ENCODE assay signal across 8 mouse cellular contexts in genomic region chr13:55692535-55693242, GRCm38 (mm10). TPM values are rescaled to one million over a fixed set of nuclear protein-coding genes. Genes with fewer than 3 reads are reported as not detected.
A peak's percentile ranks its signal among the peaks of the same experiment; 100 is the strongest.
DNase-seq lines count a peak whose midpoint lies in the region; ATAC-seq and TF ChIP-seq lines count a peak whose summit lies in the region.

Gene B230219D22Rik (plus strand): TSS chr13:55693124.

- H3K4me2 ChIP-seq in forebrain, embryonic 13.5 days, result peak within 1 kb of the TSS; percentile 78
- H3K4me2 ChIP-seq in liver, postnatal 0 days (ENCODE audit: low read depth, low read length), result peak within 1 kb of the TSS; percentile 81
- peak within 1 kb of the TSS; percentile 62 for H3K4me2 ChIP-seq in neural tube, embryonic 14.5 days (ENCODE audit: low read depth, low read length)

- no peaks in the 10 kb centered on the region for H3K9me3 ChIP-seq in E14TG2a.4 (ENCODE audit: low read length)
- no peaks in the 10 kb centered on the region for H3K9me3 ChIP-seq in forebrain, embryonic 13.5 days (replicated peaks)
- H3K9me3 ChIP-seq in liver, postnatal 0 days (ENCODE audit: low read length), result no peaks in the 10 kb centered on the region
- no peaks in the 10 kb centered on the region for H3K9me3 ChIP-seq in neural tube, embryonic 14.5 days (ENCODE audit: control insufficient read depth, low read length)

- H3K36me3 ChIP-seq in E14TG2a.4 (ENCODE audit: insufficient read depth, low read length), result peaks cover 21% of the 10 kb centered on the region
- H3K36me3 ChIP-seq in forebrain, embryonic 13.5 days (ENCODE audit: poor library complexity, severe bottlenecking), result no peaks in the 10 kb centered on the region
- no peaks in the 10 kb centered on the region; the same call in 1 of the 2 replicates for H3K36me3 ChIP-seq in liver, postnatal 0 days (replicated peaks; ENCODE audit: insufficient read depth, low read length)
- no peaks in the 10 kb centered on the region for H3K36me3 ChIP-seq in neural tube, embryonic 14.5 days (ENCODE audit: control insufficient read depth, insufficient read depth, low read length)

- H3K4me3 ChIP-seq in E14TG2a.4 (replicated peaks; ENCODE audit: low read length), result peak within 1 kb of the TSS; percentile 94
- H3K4me3 ChIP-seq in forebrain, embryonic 13.5 days, result peak within 1 kb of the TSS; percentile 87
- peak within 1 kb of the TSS; percentile 86 for H3K4me3 ChIP-seq in liver, postnatal 0 days (ENCODE audit: low read depth, low read length)
- peak within 1 kb of the TSS; percentile 97 for H3K4me3 ChIP-seq in neural tube, embryonic 14.5 days (ENCODE audit: low read depth, low read length)

- no peaks in the 10 kb centered on the region for H3K27me3 ChIP-seq in E14TG2a.4 (ENCODE audit: insufficient read depth, low read length)
- H3K27me3 ChIP-seq in forebrain, embryonic 13.5 days, result no peaks in the 10 kb centered on the region
- H3K27me3 ChIP-seq in liver, postnatal 0 days (ENCODE audit: insufficient read depth, low read length), result no peaks in the 10 kb centered on the region
- no peaks in the 10 kb centered on the region for H3K27me3 ChIP-seq in neural tube, embryonic 14.5 days (ENCODE audit: control insufficient read depth, insufficient read depth, low read length)

- H3K4me1 ChIP-seq in E14TG2a.4 (replicated peaks; ENCODE audit: low read depth, low read length), result peaks cover 58% of the 10 kb centered on the region
- H3K4me1 ChIP-seq in forebrain, embryonic 13.5 days, result peaks cover 35% of the 10 kb centered on the region
- H3K4me1 ChIP-seq in liver, postnatal 0 days (ENCODE audit: insufficient read depth), result peaks cover 22% of the 10 kb centered on the region
- peaks cover 17% of the 10 kb centered on the region for H3K4me1 ChIP-seq in neural tube, embryonic 14.5 days (ENCODE audit: control insufficient read depth, insufficient read depth, low read length)

- peak; percentile 98 for ATAC-seq in forebrain, embryonic 13.5 days
- peak; percentile 99 for ATAC-seq in liver, postnatal 0 days
- ATAC-seq in neural tube, embryonic 14.5 days (ENCODE audit: low read depth), result peak; percentile 98

- TF ChIP-seq EP300 in liver, postnatal 0 days (IDR thresholded peaks at IDR 0.05; ENCODE audit: low read depth), result peak; percentile 72

- H3K9ac ChIP-seq in forebrain, embryonic 13.5 days, result peak within 1 kb of the TSS; percentile 98
- peak within 1 kb of the TSS; percentile 100 for H3K9ac ChIP-seq in liver, postnatal 0 days (replicated peaks)
- H3K9ac ChIP-seq in neural tube, embryonic 14.5 days (replicated peaks; ENCODE audit: low read depth, low read length), result peak within 1 kb of the TSS; percentile 100

- peak within 1 kb of the TSS; percentile 98 for H3K27ac ChIP-seq in forebrain, embryonic 13.5 days
- H3K27ac ChIP-seq in liver, postnatal 0 days (ENCODE audit: low read depth), result peak within 1 kb of the TSS; percentile 100
- peak within 1 kb of the TSS; percentile 98 for H3K27ac ChIP-seq in neural tube, embryonic 14.5 days (ENCODE audit: low read depth, low read length)

- peak; percentile 88 for DNase-seq in c-Kit-positive CD71-positive TER-119-positive erythroid progenitor cells, embryonic 14.5 days (ENCODE audit: low spot score)
- DNase-seq in heart, postnatal 10 days, result peak; percentile 93
- DNase-seq in large intestine, adult 2 months (ENCODE audit: low read depth, low spot score), result peak; percentile 53
- DNase-seq in liver, postnatal 0 days, result peak; percentile 93
- peak; percentile 94 for DNase-seq in testis, postnatal 10 days (ENCODE audit: low spot score)

- 4% methylated on average over 45 of the region's 51 CpGs for WGBS in forebrain, embryonic 13.5 days
- WGBS in large intestine, adult 2 months, result under 1% methylated on average over 51 of the region's 51 CpGs
- 2% methylated on average over 43 of the region's 51 CpGs for WGBS in liver, postnatal 0 days (ENCODE audit: insufficient replicate concordance)
- 2% methylated on average over 49 of the region's 51 CpGs for WGBS in neural tube, embryonic 14.5 days

- TF ChIP-seq CTCF in E14TG2a.4 (conservative IDR thresholded peaks at IDR 0.05; ENCODE audit: low read length), result no peak
- TF ChIP-seq CTCF in liver, postnatal 0 days (IDR thresholded peaks at IDR 0.05; ENCODE audit: low read depth), result peak; percentile 27; the same call in 1 of the 2 replicates

- intact Hi-C loops in heart, postnatal 10 days (cut with DNase I), result loop anchor here (5.0 kb wide), 1 partner anchor 35 kb away; the partner anchor contains the start of gene Pcbd2

RNA-seq across cellular contexts. Expression of gene B230219D22Rik, which starts in this region (rescaled TPM):
- polyA plus RNA-seq in forebrain, embryonic 13.5 days (2015; fragmentation: Nextera tagmentation; extraction: Ambion mirVana), result 58.4 and 60.6 TPM in 2 replicates
- total RNA-seq in heart, postnatal 10 days (2021), result 10 to 100 TPM; 61.0 to 66.0 TPM
- 12.1 and 18.5 TPM in 2 replicates for polyA plus RNA-seq in large intestine, adult 2 months (2012; rRNA removed)
- 8.6 and 9.0 TPM in 2 replicates for polyA plus RNA-seq in liver, postnatal 0 days (2015; fragmentation: Nextera tagmentation; extraction: Ambion mirVana)
- 97.6 and 107 TPM in 2 replicates for polyA plus RNA-seq in neural tube, embryonic 14.5 days (2014; fragmentation: Nextera tagmentation; extraction: Ambion mirVana)

Comparison
In these comparisons a context has a peak if more than half of its experiments do, and no peak if none do; other contexts are left out.
1. Peak in every context shown above with its lines: DNase-seq, ATAC-seq, H3K4me3 ChIP-seq and H3K27ac ChIP-seq.